Mouse (Mus musculus): ENCODE measurements around the gene Coq10b. TPM values are rescaled to one million over a fixed set of nuclear protein-coding genes. Genes with fewer than 3 reads are reported as not detected.
"Not testable (repeated sequence)": the region's sequence is repeated elsewhere in the genome, so short reads cannot be mapped to it uniquely, and the experiment has no call there.

The Coq10b gene
- 10 to 100 TPM in 1 of 2 experiments, 1 to 10 TPM in 1; 7.7 to 22.8 TPM for total RNA-seq (2021)
- long read RNA-seq, experiment 1, partial matches to known transcripts: 0 of 6 reads
- long read RNA-seq, experiment 1, other reads (novel, unspliced or antisense): 2 of 6 reads
- long read RNA-seq, experiment 2, transcript Coq10b-201 (5 exons, 1,733 nt): major isoform, 10 of 16 reads
- long read RNA-seq, experiment 2, partial matches to known transcripts: 1 of 16 reads
- long read RNA-seq, experiment 2, other reads (novel, unspliced or antisense): 4 of 16 reads

GRCm38 (mm10) chr1:55052355-55052953 is at the start of gene Coq10b:
Gene Coq10b (plus strand): TSS chr1:55052770.
- peak; percentile 99 for DNase-seq

GRCm38 (mm10) chr1:55008313-55008712 is 44.3 kb upstream of the Coq10b start:
- DNase-seq: not testable (repeated sequence)

- no peak for DNase-seq
Observed at GRCm38 (mm10) chr1:55012513-55012912, 40.1 kb upstream of the Coq10b start.

- DNase-seq: no peak
Observed at GRCm38 (mm10) chr1:55021907-55022306, 30.7 kb upstream of the Coq10b start.

- DNase-seq: no peak
Observed at GRCm38 (mm10) chr1:55025656-55026430, 26.7 kb upstream of the Coq10b start.

GRCm38 (mm10) chr1:55026444-55027252 is 25.9 kb upstream of the Coq10b start:
- no peak for DNase-seq

- DNase-seq: peak; percentile 97
Observed at GRCm38 (mm10) chr1:55027253-55027801, 25.2 kb upstream of the Coq10b start, which contains the start of gene Sf3b1. Gene Sf3b1 (minus strand): TSS chr1:55027481.

GRCm38 (mm10) chr1:55027966-55028365 is 24.6 kb upstream of the Coq10b start:
- no peak for DNase-seq

GRCm38 (mm10) chr1:55028512-55029249 is 23.9 kb upstream of the Coq10b start:
- DNase-seq: no peak

GRCm38 (mm10) chr1:55029446-55029845 is 23.1 kb upstream of the Coq10b start:
- DNase-seq: no peak

GRCm38 (mm10) chr1:55031026-55031779 is 21.4 kb upstream of the Coq10b start:
- no peak for DNase-seq

GRCm38 (mm10) chr1:55039944-55040343 is 12.6 kb upstream of the Coq10b start:
- DNase-seq: no peak

GRCm38 (mm10) chr1:55041691-55042090 is 10.9 kb upstream of the Coq10b start:
- DNase-seq: no peak

- DNase-seq: no peak
Observed at GRCm38 (mm10) chr1:55042246-55042645, 10.3 kb upstream of the Coq10b start.

GRCm38 (mm10) chr1:55043164-55043563 is 9.4 kb upstream of the Coq10b start:
- DNase-seq: no peak

GRCm38 (mm10) chr1:55048841-55049587 is 3.6 kb upstream of the Coq10b start:
- DNase-seq: no peak

GRCm38 (mm10) chr1:55051671-55052070 is 899 bp upstream of the Coq10b start:
- no peak for DNase-seq

GRCm38 (mm10) chr1:55053005-55053404 is 435 bp downstream of the Coq10b start:
- DNase-seq: peak; percentile 81

- no peak for DNase-seq
Observed at GRCm38 (mm10) chr1:55053596-55053995, 1.0 kb downstream of the Coq10b start.
